Mouse (Mus musculus): ENCODE results near the gene Tgfbr1. TPM values are rescaled to one million over a fixed set of nuclear protein-coding genes. Genes with fewer than 3 reads are reported as not detected.

The Tgfbr1 gene
- polyA plus RNA-seq (2012; rRNA removed) (35.1 and 38.0 TPM in 2 replicates), polyA plus RNA-seq (2014; fragmentation: Nextera tagmentation; extraction: Ambion mirVana) (43.0 and 46.9 TPM in 2 replicates)

GRCm38 (mm10) chr4:47352803-47353388 lies at the start of gene Tgfbr1:
Tgfbr1 (plus strand) TSS chr4:47353222.
- peaks cover 29% of the 10 kb centered on the region for H3K4me1 ChIP-seq (ENCODE audit: control insufficient read depth, insufficient read depth, low read length)
- ATAC-seq (ENCODE audit: low FRiP score, low read depth) (peak; percentile 98), DNase-seq (ENCODE audit: low spot score) (peak; percentile 99)
- H3K4me2 ChIP-seq (replicated peaks; ENCODE audit: low read depth, low read length, severe bottlenecking), result peak within 1 kb of the TSS; percentile 95
- peak within 1 kb of the TSS; percentile 97 for H3K4me3 ChIP-seq (replicated peaks; ENCODE audit: low read length)
- TF ChIP-seq POLR2A (IDR thresholded peaks at IDR 0.05; ENCODE audit: borderline replicate concordance, extremely low read depth, insufficient read depth, insufficient read length), result peak; percentile 93
- no peaks in the 10 kb centered on the region for H3K9me3 ChIP-seq (ENCODE audit: control insufficient read depth, low read length)
- H3K27ac ChIP-seq (replicated peaks; ENCODE audit: low read depth, low read length), result peak within 1 kb of the TSS; percentile 96
- H3K27me3 ChIP-seq (ENCODE audit: control insufficient read depth, insufficient read depth, low read length), result no peaks in the 10 kb centered on the region
- peak within 1 kb of the TSS; percentile 89 for H3K9ac ChIP-seq (ENCODE audit: low read depth, low read length, severe bottlenecking)
- 0% methylated on average over 19 of the region's 65 CpGs for WGBS
- no peaks in the 10 kb centered on the region for H3K36me3 ChIP-seq (ENCODE audit: control insufficient read depth, insufficient read depth, low read length)

- Histone ChIP-seq H3K4me2 (replicated peaks; ENCODE audit: low read depth, low read length, severe bottlenecking) (no peak overlapping the region), H3K36me3 (ENCODE audit: control insufficient read depth, insufficient read depth, low read length) (no peaks in the 10 kb centered on the region), H3K9ac (ENCODE audit: low read depth, low read length, severe bottlenecking) (no peak overlapping the region), H3K4me1 (ENCODE audit: control insufficient read depth, insufficient read depth, low read length) (no peaks in the 10 kb centered on the region), H3K27ac (replicated peaks; ENCODE audit: low read depth, low read length) (no peak overlapping the region), H3K4me3 (replicated peaks; ENCODE audit: low read length) (no peak overlapping the region), H3K9me3 (ENCODE audit: control insufficient read depth, low read length) (peaks cover 4% of the 10 kb centered on the region), H3K27me3 (ENCODE audit: control insufficient read depth, insufficient read depth, low read length) (no peaks in the 10 kb centered on the region)
- TF ChIP-seq POLR2A (IDR thresholded peaks at IDR 0.05; ENCODE audit: borderline replicate concordance, extremely low read depth, insufficient read depth, insufficient read length), result no peak
- WGBS, result 67% methylated on average over 5 of the region's 5 CpGs
- ATAC-seq (ENCODE audit: low FRiP score, low read depth) (no peak), DNase-seq (ENCODE audit: low spot score) (no peak)
Observed at GRCm38 (mm10) chr4:47303340-47303998, 49.6 kb upstream of the Tgfbr1 start.

- no peak for ATAC-seq (ENCODE audit: low FRiP score, low read depth)
Observed at GRCm38 (mm10) chr4:47309886-47310625, 43.0 kb upstream of the Tgfbr1 start.

GRCm38 (mm10) chr4:47310812-47311211 lies 42.2 kb upstream of the Tgfbr1 start:
- no peak overlapping the region for H3K27ac ChIP-seq (replicated peaks; ENCODE audit: low read depth, low read length)
- DNase-seq (ENCODE audit: low spot score) (peak; percentile 49), ATAC-seq (ENCODE audit: low FRiP score, low read depth) (no peak)
- H3K4me2 ChIP-seq (replicated peaks; ENCODE audit: low read depth, low read length, severe bottlenecking), result no peak overlapping the region
- no peaks in the 10 kb centered on the region for H3K27me3 ChIP-seq (ENCODE audit: control insufficient read depth, insufficient read depth, low read length)
- H3K4me3 ChIP-seq (replicated peaks; ENCODE audit: low read length), result no peak overlapping the region
- H3K4me1 ChIP-seq (ENCODE audit: control insufficient read depth, insufficient read depth, low read length), result peaks cover 3% of the 10 kb centered on the region; the same call in 1 of the 2 replicates
- 67% methylated on average over 6 of the region's 6 CpGs for WGBS
- no peak for TF ChIP-seq POLR2A (IDR thresholded peaks at IDR 0.05; ENCODE audit: borderline replicate concordance, extremely low read depth, insufficient read depth, insufficient read length)
- H3K9ac ChIP-seq (ENCODE audit: low read depth, low read length, severe bottlenecking), result no peak overlapping the region
- H3K36me3 ChIP-seq (ENCODE audit: control insufficient read depth, insufficient read depth, low read length), result no peaks in the 10 kb centered on the region
- no peaks in the 10 kb centered on the region for H3K9me3 ChIP-seq (ENCODE audit: control insufficient read depth, low read length)

More at GRCm38 (mm10) chr4:47309886-47310625, 43.0 kb upstream of the Tgfbr1 start:
- DNase-seq (ENCODE audit: low spot score), result no peak
- no peak overlapping the region for H3K4me2 ChIP-seq (replicated peaks; ENCODE audit: low read depth, low read length, severe bottlenecking)
- 80% methylated on average over 12 of the region's 12 CpGs for WGBS
- H3K4me1 ChIP-seq (ENCODE audit: control insufficient read depth, insufficient read depth, low read length), result peaks cover 3% of the 10 kb centered on the region; the same call in 1 of the 2 replicates
- H3K27ac ChIP-seq (replicated peaks; ENCODE audit: low read depth, low read length), result no peak overlapping the region
- H3K9me3 ChIP-seq (ENCODE audit: control insufficient read depth, low read length), result no peaks in the 10 kb centered on the region
- no peaks in the 10 kb centered on the region for H3K36me3 ChIP-seq (ENCODE audit: control insufficient read depth, insufficient read depth, low read length)
- no peak overlapping the region for H3K9ac ChIP-seq (ENCODE audit: low read depth, low read length, severe bottlenecking)
- no peaks in the 10 kb centered on the region for H3K27me3 ChIP-seq (ENCODE audit: control insufficient read depth, insufficient read depth, low read length)
- no peak for TF ChIP-seq POLR2A (IDR thresholded peaks at IDR 0.05; ENCODE audit: borderline replicate concordance, extremely low read depth, insufficient read depth, insufficient read length)
- no peak overlapping the region for H3K4me3 ChIP-seq (replicated peaks; ENCODE audit: low read length)

DNA sequence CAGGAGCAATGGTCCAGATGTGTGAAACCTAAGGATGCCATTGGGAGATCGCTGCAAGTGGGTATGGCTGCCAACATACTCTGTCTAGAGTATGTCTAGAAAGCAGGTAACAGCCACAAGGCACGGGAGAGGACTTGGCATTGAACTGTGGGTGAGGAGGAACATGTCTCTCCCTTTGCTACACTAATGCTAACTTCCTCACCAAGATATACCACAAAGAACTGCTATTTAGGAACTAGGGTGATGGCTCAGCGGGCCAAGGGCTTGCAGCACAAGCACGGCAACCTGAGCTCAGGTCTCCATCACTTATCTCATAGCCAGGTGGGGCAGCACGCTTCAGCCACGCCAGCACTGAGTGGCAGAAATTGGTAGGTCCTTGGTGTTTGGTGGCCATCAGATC lies 41.6 kb upstream of the Tgfbr1 start:
- no peak for TF ChIP-seq POLR2A (IDR thresholded peaks at IDR 0.05; ENCODE audit: borderline replicate concordance, extremely low read depth, insufficient read depth, insufficient read length)
- 89% methylated on average over 6 of the region's 6 CpGs for WGBS
- DNase-seq (ENCODE audit: low spot score) (no peak), ATAC-seq (ENCODE audit: low FRiP score, low read depth) (no peak)
- no peaks in the 10 kb centered on the region for H3K27me3 ChIP-seq (ENCODE audit: control insufficient read depth, insufficient read depth, low read length)
- H3K4me2 ChIP-seq (replicated peaks; ENCODE audit: low read depth, low read length, severe bottlenecking), result no peak overlapping the region
- H3K9ac ChIP-seq (ENCODE audit: low read depth, low read length, severe bottlenecking), result no peak overlapping the region
- H3K27ac ChIP-seq (replicated peaks; ENCODE audit: low read depth, low read length), result no peak overlapping the region
- no peak overlapping the region for H3K4me3 ChIP-seq (replicated peaks; ENCODE audit: low read length)
- H3K4me1 ChIP-seq (ENCODE audit: control insufficient read depth, insufficient read depth, low read length), result peaks cover 3% of the 10 kb centered on the region; the same call in 1 of the 2 replicates
- H3K9me3 ChIP-seq (ENCODE audit: control insufficient read depth, low read length), result no peaks in the 10 kb centered on the region
- H3K36me3 ChIP-seq (ENCODE audit: control insufficient read depth, insufficient read depth, low read length), result no peaks in the 10 kb centered on the region

All from limb, embryonic 14.5 days (tissue).